Mouse (Mus musculus): Measurements from ENCODE around the gene Dlgap3.

DNA sequence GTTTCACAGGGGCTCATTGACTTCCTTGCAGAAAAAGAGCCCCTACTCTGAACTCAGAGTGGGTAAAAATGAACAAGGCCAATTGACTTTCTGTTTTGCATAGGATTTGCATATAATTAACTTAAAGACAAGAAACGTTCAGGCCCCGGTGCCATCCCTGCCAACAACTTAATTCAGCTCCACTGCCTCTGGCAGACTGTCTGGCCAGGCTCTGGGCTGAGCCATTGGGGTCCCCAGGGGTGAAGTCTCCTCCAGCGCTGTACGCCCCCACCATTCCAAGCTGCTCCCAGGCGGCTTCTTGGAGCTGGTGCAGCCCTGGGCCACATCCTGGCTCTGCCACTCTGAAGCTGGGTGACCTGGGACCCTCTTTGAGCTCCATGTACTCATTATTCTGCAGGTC lies 63.5 kb downstream of the Dlgap3 start:
- no peak for TF ChIP-seq POLR2A (IDR thresholded peaks at IDR 0.05; ENCODE audit: borderline replicate concordance, control insufficient read depth, low read depth, low read length)
- no peak for TF ChIP-seq CTCF (IDR thresholded peaks at IDR 0.05; ENCODE audit: control insufficient read depth, insufficient read depth, low read length)

All from bone marrow, adult 2 months (tissue).